11 mouse cellular contexts compared by ENCODE assay signal in the genomic region with DNA sequence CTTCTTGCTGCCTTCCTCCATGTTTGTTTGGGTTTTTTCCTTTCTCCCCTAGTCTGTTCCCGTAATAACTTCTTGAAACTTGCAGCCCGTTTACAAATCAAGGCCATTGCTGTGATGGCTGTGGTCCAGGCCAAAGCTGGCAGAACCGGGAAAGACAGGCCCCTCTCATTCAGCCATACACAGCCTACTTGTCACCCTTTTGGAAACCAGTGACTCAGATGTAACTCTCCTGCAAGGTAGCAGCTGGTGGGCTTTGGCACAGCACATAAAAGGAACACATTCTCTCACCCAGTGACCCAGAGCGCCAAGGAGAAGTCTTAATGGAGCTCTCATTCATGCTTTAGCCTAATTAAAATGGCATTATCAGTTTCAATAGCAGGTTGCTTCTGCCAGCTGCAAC.
DNase-seq lines count a peak whose midpoint lies in the region; ATAC-seq and TF ChIP-seq lines count a peak whose summit lies in the region.
"Had no signal": no experiment of that assay in that cellular context is flagged by ENCODE, and none has a peak within 500 bp of the region (broad histone marks: within the 10 kb centered on the region; RNA-seq: fewer than 3 reads in every experiment).

No protein-coding gene starts in this region.

- no peak overlapping the region for H3K4me2 ChIP-seq in embryonic facial prominence, embryonic 14.5 days (ENCODE audit: low read depth, low read length)
- H3K4me2 ChIP-seq in hindbrain, postnatal 0 days (ENCODE audit: low read depth, low read length): no peak overlapping the region
- H3K4me2 ChIP-seq in liver, embryonic 12.5 days: no peak overlapping the region
- H3K4me2 ChIP-seq: limb, embryonic 13.5 days had no signal

- no peak overlapping the region for H3K27ac ChIP-seq in embryonic facial prominence, embryonic 14.5 days (replicated peaks; ENCODE audit: low read depth, low read length)
- H3K27ac ChIP-seq in embryonic facial prominence, embryonic 10.5 days (replicated peaks): no peak overlapping the region
- 0 out of 2 replicates have a peak overlapping the region, but pooled peaks have one; percentile 4 for H3K27ac ChIP-seq in hindbrain, postnatal 0 days
- no peak overlapping the region for H3K27ac ChIP-seq in kidney, adult 2 months (ENCODE audit: insufficient read depth, low read depth, low read length)
- H3K27ac ChIP-seq in liver, embryonic 12.5 days: no peak overlapping the region
- H3K27ac ChIP-seq: limb, embryonic 13.5 days had no signal

- TF ChIP-seq POLR2A in kidney, adult 2 months (IDR thresholded peaks at IDR 0.05; ENCODE audit: low read depth, low read length): no peak

- ATAC-seq in embryonic facial prominence, embryonic 14.5 days (ENCODE audit: low read depth): no peak; the same call in 1 of the 2 replicates
- peak; percentile 96 for ATAC-seq in hindbrain, postnatal 0 days
- ATAC-seq in liver, embryonic 12.5 days: no peak

- H3K9me3 ChIP-seq in embryonic facial prominence, embryonic 14.5 days (ENCODE audit: control insufficient read depth, low read length): no peaks in the 10 kb centered on the region
- H3K9me3 ChIP-seq in embryonic facial prominence, embryonic 10.5 days: no peaks in the 10 kb centered on the region
- no peaks in the 10 kb centered on the region for H3K9me3 ChIP-seq in hindbrain, postnatal 0 days (ENCODE audit: low read length)
- H3K9me3 ChIP-seq in liver, embryonic 12.5 days (replicated peaks): no peaks in the 10 kb centered on the region
- H3K9me3 ChIP-seq: limb, embryonic 13.5 days had no signal

- H3K36me3 ChIP-seq in embryonic facial prominence, embryonic 14.5 days (ENCODE audit: control insufficient read depth, insufficient read depth, low read length): no peaks in the 10 kb centered on the region
- H3K36me3 ChIP-seq in embryonic facial prominence, embryonic 10.5 days (replicated peaks): no peaks in the 10 kb centered on the region
- no peaks in the 10 kb centered on the region for H3K36me3 ChIP-seq in hindbrain, postnatal 0 days (ENCODE audit: insufficient read depth, low read length)
- no peaks in the 10 kb centered on the region for H3K36me3 ChIP-seq in kidney, adult 2 months (ENCODE audit: control insufficient read depth, insufficient read depth, low read length)
- H3K36me3 ChIP-seq in liver, embryonic 12.5 days: no peaks in the 10 kb centered on the region
- H3K36me3 ChIP-seq: limb, embryonic 13.5 days had no signal

- peak; percentile 12 for DNase-seq in embryonic facial prominence, embryonic 14.5 days (ENCODE audit: low spot score)
- no peak for DNase-seq in embryonic facial prominence, embryonic 10.5 days (ENCODE audit: low spot score)
- peak; percentile 19 for DNase-seq in cerebellum, adult 9-10 months
- DNase-seq in hindbrain, postnatal 0 days (ENCODE audit: low spot score): peak; percentile 71
- DNase-seq in retina, embryonic 14.5 days (ENCODE audit: low spot score): peak; percentile 41
- no peak for DNase-seq in kidney, adult 2 months
- no peak for DNase-seq in thymus, postnatal 4 days
- DNase-seq: B cell, adult 2 months; heart, postnatal 4 days had no signal

- H3K4me3 ChIP-seq in embryonic facial prominence, embryonic 14.5 days (ENCODE audit: low read depth, low read length): no peak overlapping the region
- H3K4me3 ChIP-seq in embryonic facial prominence, embryonic 10.5 days: no peak overlapping the region
- no peak overlapping the region for H3K4me3 ChIP-seq in hindbrain, postnatal 0 days (ENCODE audit: low read length)
- no peak overlapping the region for H3K4me3 ChIP-seq in kidney, adult 2 months (ENCODE audit: insufficient read depth, low read depth, low read length)
- no peak overlapping the region for H3K4me3 ChIP-seq in liver, embryonic 12.5 days
- H3K4me3 ChIP-seq: limb, embryonic 13.5 days had no signal

- H3K9ac ChIP-seq in embryonic facial prominence, embryonic 14.5 days (ENCODE audit: low read depth, low read length): no peak overlapping the region
- no peak overlapping the region for H3K9ac ChIP-seq in hindbrain, postnatal 0 days (replicated peaks; ENCODE audit: low read length)
- H3K9ac ChIP-seq in liver, embryonic 12.5 days: no peak overlapping the region
- H3K9ac ChIP-seq: limb, embryonic 13.5 days had no signal

- 74% methylated on average over 4 of the region's 4 CpGs for WGBS in embryonic facial prominence, embryonic 14.5 days
- WGBS in embryonic facial prominence, embryonic 10.5 days: 81% methylated on average over 4 of the region's 4 CpGs
- WGBS in hindbrain, postnatal 0 days: 50% methylated on average over 4 of the region's 4 CpGs
- WGBS in kidney, adult 2 months: 59% methylated on average over 4 of the region's 4 CpGs
- 71% methylated on average over 4 of the region's 4 CpGs for WGBS in liver, embryonic 12.5 days (ENCODE audit: insufficient replicate concordance)

- 0 out of 2 replicates have a peak, but pooled peaks cover 3% of the 10 kb centered on the region for H3K4me1 ChIP-seq in embryonic facial prominence, embryonic 14.5 days (ENCODE audit: control insufficient read depth, insufficient read depth, low read length)
- H3K4me1 ChIP-seq in embryonic facial prominence, embryonic 10.5 days: no peaks in the 10 kb centered on the region
- H3K4me1 ChIP-seq in hindbrain, postnatal 0 days (ENCODE audit: insufficient read depth, low read length): no peaks in the 10 kb centered on the region
- H3K4me1 ChIP-seq in kidney, adult 2 months (ENCODE audit: control insufficient read depth, insufficient read depth, low read length): no peaks in the 10 kb centered on the region
- no peaks in the 10 kb centered on the region for H3K4me1 ChIP-seq in liver, embryonic 12.5 days
- H3K4me1 ChIP-seq: limb, embryonic 13.5 days had no signal

- no peak for TF ChIP-seq CTCF in hindbrain, postnatal 0 days (IDR thresholded peaks at IDR 0.05; ENCODE audit: low read depth)
- no peak for TF ChIP-seq CTCF in kidney, adult 2 months (conservative IDR thresholded peaks at IDR 0.05; ENCODE audit: insufficient read depth, insufficient read length, low read depth, low read length)

- H3K27me3 ChIP-seq in embryonic facial prominence, embryonic 14.5 days (replicated peaks; ENCODE audit: control insufficient read depth, insufficient read depth, low read length): peaks cover 8% of the 10 kb centered on the region
- peaks cover 95% of the 10 kb centered on the region for H3K27me3 ChIP-seq in embryonic facial prominence, embryonic 10.5 days (replicated peaks; ENCODE audit: low read depth, poor library complexity, severe bottlenecking)
- 0 out of 2 replicates have a peak, but pooled peaks cover 3% of the 10 kb centered on the region for H3K27me3 ChIP-seq in hindbrain, postnatal 0 days (ENCODE audit: insufficient read depth, low read length)
- no peaks in the 10 kb centered on the region for H3K27me3 ChIP-seq in kidney, adult 2 months (replicated peaks; ENCODE audit: control insufficient read depth, insufficient read depth, low read length)
- H3K27me3 ChIP-seq in liver, embryonic 12.5 days (replicated peaks): no peaks in the 10 kb centered on the region; the same call in 1 of the 2 replicates

Comparison
In these comparisons a context has a peak if more than half of its experiments do, and no peak if none do; other contexts are left out.
1. DNase-seq: peak in embryonic facial prominence, embryonic 14.5 days (single experiment), cerebellum, adult 9-10 months (single experiment), hindbrain, postnatal 0 days (single experiment) and retina, embryonic 14.5 days (single experiment); none in embryonic facial prominence, embryonic 10.5 days (single experiment), kidney, adult 2 months (single experiment) and thymus, postnatal 4 days (single experiment).